Mouse (Mus musculus) frontal cortex, postnatal 14 days (tissue): ENCODE data around the gene Pafah1b2.
A peak's percentile ranks its signal among the peaks of the same experiment; 100 is the strongest.

ENCODE experiments used
- DNase-seq, 2 experiments: peaks; one replicate each; pipeline ENCODE4 v3.0.0; 2022; ENCODE audit warnings: low spot score in 2 of 2

Pafah1b2 gene

DNA sequence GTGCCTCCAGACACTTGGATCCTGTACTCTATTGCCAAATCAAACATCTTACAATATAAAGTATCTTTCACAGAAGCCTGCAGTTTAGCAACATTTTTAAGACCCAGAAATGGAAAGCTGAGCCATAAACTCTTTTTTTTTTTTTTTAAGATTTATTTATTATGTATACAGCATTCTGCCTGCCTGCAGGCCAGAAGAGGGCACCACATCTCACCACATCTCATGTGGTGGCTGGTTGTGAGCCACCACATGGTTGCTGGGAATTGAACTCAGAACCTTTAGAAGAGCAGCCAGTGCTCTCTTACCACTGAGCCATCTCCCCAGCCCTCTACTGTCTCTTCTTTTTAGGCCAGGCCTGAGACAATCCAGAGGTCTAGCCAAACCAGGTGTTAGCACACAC, 31.2 kb downstream of the Pafah1b2 start:
- no peak for DNase-seq

DNA sequence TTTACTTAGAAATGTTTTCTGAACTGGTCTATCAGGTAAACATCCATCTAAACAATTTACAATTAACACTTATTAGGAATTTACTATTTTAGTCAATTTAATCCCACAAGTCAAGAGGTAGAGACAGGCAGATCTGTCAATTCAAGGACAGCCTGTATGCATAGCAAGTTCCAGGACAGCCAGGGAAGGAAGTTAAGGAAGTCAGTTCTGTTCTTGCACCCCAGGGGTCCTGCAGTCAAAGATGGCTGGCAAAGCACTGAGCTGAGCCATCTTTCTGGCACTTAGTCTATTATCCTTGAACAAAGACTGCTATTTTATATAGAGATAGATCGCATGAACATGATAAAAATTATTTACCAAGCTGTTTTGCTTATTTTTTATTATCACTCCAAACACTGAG, 31.9 kb downstream of the Pafah1b2 start:
- no peak for DNase-seq

DNA sequence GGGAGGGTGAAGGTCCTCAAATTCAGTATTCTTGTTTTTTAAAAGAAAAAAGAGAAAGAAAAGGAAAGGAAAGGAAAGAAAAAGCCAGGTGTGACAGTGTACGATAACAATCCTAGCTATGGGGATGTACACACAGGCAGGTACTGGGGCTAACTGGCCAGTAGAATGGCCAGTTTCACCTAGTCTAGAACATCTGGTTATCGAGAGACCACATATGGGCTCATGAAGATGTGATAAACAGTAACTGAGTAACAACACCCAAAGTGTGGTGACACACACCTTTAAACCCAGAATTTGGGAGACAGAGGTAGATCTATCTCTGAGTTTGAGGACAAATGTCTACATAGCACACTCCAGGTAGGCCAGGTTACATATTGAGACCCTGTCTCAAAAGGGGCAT, 32.7 kb downstream of the Pafah1b2 start:
- no peak for DNase-seq

DNA sequence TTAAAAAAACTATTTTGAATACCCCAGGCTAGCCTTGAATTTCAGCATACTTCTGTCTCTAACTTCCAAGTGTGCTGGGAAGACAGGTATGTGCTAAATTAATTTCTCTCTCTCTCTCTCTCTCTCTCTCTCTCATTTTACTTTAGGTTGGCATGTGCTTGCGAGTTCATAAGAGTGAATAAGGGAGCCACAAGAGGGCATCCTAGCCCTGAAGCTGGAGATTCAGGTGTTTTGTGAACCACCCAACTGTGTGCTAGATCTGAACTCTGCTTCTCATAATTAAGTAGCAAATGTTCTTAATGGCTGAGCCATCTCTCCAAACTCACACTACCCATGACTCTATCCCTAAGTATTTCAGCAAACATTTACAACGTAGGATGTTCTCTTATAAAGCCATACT, 35.6 kb downstream of the Pafah1b2 start:
- no peak for DNase-seq

DNA sequence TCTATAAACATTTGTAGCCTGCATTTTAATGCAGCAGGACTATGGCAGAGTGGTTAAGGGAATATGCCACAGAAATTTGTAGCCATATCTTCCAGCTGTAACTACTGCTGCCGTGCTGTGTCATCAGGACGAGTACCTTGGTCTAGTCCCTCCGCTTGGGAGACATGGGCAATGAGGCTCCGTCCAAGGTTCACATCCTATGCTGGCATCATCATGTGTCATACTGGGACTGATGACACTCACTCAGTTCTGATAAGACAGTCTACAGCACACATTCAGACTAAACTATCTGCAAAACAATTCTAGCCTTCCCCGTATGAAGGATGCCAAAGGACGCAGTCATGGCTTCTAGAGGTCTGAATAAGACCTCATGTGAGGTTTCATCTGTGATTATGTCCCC, 48.9 kb downstream of the Pafah1b2 start:
- no peak for DNase-seq

DNA sequence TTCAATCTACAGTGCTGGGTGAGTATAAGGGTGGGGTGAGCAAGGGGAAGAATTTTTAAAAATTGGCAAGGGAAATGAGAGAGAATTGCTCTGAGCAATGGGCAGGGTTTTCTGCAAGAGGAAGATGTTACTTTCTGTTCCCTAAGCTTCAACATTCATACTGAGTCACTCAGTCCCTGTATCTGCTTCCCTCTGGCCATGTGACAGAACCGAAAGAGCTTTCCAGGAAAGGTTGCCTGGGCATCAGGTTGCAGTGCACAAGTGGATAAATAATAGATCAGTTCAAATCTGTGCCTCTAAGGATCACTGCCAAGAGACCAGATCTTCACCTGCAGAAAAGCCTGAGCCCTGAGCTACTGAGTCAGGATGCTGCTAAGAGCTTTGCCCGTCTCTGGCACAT, 50.6 kb downstream of the Pafah1b2 start:
- DNase-seq, result no peak

DNA sequence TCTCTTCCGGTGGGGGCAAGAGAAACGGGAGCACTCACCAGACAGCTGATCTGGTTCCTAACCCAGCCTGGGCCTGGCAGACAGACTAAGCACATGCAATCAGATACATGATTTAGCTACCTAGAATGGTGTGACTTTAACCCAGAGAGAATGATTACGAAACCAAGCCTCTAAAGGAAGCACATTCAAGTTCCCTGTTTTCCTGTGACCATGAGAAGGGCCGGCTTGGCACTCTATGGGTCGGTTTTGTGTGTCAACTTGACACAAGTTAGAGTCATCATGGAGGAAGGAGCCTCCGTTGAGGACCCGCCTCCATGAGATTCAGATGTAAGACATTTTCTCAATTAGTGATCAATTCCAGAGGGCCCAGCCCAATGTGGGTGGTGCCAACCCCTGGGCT, 52.8 kb downstream of the Pafah1b2 start:
- DNase-seq, result no peak

DNA sequence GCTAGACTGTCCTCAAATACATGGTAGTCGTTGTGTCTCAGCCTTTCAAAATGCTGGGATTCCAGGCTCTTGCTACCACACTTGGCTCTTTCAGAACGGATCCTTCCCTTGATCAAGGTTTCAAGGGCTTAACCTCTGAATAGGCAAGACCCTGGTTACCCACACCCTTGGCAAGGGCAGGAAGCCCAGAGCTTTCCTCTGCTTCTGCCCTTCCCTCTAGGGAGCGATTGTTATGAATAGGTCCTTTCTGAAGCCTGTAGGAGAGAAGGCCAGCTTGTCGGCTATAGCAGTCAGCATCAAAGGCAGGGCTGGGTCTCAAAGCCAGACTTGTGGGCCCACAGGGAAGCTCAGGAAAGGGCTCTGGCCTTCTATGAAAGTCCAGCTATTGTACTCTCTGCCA, 53.6 kb downstream of the Pafah1b2 start:
- DNase-seq, result no peak

DNA sequence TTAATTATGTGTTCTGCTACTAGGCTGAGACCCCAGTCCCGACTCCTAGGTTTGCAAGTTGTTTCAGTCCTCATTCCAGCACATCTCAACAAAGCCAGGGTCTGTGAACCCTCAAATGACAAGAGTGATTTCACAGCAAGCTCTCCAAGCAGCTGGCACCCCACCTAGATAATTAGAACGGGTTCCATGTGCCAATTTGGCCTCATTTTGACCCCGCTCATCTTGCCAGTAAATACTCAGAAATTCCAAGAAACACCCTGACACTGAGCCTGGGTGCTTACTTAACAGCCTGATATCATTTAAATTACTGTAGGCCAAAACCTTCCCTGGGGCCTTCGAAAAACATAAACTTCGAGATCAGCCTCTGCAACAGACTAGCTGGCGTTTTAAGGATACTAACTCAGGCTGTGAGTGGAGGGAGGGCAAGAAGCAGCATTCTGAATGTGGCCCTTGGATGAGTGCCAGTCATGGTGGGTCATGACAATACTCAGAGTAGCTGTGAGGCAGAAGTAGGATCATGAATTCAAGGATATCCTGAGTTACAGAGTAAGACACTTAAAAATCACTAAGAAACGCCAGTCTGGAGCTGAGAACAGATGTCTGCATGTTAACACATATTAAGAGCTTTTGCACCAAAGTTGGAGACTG, 54.3 kb downstream of the Pafah1b2 start:
- no peak for DNase-seq

DNA sequence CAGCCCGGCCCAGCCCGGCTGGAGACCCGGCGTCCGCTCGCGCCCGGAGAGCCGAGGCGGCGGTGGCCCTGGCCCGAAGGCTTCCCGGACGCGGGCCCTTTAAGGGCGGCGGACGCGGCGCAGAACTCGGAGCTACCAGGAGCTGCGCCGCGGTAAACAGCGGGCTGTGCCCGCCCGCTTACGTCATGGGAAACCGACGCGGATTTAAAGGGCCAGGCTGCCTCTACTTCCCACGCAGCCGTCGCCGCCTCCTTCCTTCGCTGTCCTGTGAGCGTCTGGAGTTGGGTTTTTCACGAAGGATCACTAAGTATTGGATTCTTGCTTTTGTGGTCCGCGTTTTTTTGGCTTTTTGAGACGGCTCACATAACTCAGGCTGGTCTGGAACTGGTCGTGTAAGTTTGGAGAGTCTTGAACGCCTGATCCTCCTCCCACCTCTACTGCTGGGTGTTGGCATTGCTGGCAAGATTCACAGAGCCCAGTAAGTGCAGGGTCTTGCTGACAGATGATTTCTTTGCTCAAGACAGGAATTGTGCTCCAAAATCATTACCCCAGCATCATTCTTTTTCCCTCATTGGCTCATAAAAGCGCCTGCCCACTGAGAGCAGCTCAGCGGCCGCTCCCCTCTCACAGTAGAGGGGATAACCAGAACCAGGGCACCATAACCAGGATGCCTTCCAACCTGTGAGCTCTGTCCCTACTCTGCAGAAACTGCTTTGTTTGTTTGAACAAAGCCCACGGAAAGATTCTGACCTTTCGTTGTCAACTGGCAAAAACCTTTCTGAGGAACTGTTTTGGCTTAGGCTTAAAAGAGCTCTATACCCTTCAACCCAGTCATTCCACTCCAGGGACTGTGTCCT, 57.2 kb downstream of the Pafah1b2 start, which contains the start of gene Sidt2:
TSS of gene Sidt2 (minus strand) at position 152 of the 857 bp plus-strand sequence.
- peak; percentile 73 to 88 for DNase-seq

DNA sequence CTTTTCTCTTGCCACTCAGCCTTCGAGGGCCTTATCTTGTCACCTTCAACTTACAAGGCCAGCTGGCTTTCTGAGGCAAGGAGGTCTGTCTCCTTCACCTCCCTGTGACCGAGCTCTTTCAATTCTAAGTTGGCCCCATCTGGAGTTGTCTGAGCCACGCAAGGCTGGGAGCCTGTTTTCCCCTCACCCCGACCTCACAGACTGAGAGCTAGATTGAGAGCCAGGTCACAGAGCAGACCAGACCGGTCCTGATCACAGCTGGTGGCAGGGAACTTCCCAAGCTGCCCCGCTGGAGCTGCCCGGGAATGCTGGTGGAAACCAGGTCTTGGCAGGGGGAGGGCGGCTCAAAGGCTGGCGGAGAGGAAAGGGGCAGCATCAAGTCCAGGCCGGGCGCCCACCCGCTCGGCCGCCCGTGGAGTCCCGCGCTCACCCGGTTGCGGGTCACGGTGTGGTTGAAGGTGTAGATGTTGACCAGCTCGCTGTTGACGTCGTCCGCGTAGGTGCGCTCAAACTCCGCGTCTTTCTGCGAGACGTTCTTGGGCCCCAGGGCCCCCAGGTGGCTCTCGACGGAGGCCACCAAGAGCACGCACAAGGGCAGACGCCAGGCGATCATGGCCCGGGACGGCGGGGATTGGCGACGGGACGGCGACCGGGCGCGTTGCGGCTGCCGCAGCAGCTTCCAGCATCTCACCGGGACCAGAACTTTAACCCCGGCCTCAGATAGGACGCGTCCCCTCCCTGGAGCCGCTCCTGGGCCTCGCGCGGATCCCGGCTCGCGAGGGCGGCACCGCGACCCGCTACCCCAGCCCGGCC, 58.0 kb downstream of the Pafah1b2 start:
- DNase-seq, result peak; percentile 39 to 50

DNA sequence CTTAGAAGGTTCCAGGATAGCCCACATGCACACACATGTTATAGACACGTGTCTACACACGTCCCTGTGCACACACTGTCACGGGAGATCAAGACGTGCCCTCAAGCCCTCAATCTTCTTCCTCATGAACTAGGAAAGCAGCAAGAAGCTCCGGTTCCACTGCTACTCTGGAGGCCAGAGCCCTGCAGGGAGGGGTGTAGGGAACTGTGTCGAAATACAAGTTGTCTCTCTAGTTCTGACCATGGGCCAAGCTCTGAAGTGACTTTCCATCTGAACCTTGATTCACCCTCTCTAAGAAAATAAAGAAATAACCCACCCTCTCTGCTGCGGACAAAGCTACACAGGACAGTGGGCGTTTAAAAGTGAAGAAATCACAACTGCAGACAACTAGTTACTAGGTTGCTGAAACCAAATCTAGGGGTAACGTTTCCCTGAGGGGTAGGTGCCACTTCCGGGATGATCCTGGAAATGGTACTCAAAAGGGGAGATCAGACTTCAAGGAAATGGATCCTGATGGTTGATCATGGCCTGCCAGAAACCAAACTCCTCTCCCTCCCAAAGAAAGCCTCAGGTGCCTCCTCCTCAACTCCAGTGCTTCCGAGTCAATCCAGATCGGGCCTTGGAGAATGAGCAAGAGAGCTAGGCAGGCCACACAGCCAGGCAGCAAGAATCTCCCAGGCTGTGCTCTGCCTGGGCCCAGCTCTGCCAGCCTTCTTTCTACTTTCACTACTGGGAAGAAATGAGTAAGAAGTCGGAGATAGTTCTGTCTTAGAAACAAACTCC, 58.8 kb downstream of the Pafah1b2 start:
- no peak for DNase-seq

DNA sequence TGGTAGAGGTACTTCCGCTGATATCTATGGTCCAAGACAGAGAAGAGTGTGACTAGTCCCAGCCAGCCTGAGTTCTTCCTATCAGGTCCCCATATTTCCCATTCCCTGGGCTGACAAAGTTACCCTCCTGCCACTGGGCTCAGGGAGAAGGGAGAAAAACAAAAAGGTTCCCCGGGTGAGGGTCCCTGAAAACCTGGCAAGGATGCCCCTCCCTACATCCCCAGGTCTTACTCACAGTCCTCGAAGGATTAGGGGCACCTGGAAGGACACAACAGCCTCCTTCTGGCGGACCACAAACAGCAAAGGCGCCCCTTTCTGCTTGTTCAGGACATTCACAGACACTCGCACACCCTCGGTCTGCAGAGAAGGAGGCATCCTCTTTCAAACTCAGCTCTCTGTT, 59.6 kb downstream of the Pafah1b2 start:
- no peak for DNase-seq

DNA sequence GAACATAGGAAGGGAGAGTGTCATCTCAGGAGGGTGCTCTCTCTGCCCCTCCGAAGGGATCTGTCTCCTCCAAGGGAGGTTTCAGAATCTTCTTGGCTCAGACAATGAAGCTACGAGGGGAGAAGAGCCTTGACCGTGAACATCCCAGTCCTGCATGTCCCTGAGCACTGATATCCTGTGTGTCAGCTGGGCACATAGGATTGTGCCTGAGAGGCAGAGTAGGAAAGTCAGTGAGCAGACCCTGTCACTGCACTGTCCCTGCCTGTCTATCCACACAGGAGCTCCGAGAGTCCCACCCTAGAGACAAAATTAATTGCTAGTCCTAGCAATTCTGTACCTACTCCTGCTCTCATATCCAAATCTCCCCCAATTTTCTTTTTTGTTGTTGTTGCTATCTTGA, 60.4 kb downstream of the Pafah1b2 start:
- no peak for DNase-seq

DNA sequence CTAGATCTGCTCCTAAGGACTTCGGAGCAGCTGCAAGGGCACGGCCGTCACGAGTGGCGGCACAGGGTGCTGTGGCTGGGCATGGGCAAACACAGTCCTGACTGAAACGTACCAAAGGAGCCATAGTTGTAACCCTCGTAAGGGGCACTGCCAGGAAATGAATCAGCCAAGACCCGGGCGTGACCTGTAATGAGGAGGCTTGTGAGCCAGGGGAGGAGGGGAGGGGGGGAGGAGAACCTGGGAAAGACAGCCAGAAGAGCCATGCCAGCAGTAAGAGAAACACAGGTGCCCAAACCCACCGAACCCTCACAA, 65.7 kb downstream of the Pafah1b2 start:
- DNase-seq, result no peak

DNA sequence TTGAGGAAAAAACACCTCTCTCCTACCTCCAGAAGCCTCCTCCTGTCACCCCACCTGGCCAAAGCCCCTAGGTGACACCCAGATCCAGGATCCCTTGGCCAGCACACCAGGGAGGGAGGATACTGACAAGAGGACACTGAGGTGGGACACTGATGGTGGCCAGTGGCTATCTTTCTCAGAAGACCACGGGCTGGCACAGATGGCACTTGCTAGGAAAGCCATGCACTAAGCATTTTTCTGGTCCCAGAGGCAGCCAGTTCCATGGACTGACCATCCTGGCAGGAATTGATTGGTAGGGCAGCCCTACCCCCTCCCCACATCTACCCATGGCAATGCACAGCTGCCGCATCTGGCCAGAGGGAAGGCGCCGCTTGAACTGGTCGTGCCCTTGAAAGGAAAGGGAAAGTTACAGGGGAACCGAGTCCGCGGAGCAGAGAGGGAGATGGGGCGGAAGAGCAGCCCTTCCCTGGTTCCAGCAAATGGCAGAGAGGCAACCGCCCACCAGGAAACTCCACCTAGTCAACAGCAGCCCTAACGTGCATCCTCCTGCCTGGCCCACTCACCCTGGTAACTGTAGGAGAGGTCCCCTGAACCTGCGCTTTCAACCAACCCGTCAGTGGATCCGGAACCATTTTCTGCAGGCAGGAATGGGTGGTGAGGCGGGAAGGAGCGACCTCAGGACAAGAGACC, 66.2 kb downstream of the Pafah1b2 start:
- no peak for DNase-seq

DNA sequence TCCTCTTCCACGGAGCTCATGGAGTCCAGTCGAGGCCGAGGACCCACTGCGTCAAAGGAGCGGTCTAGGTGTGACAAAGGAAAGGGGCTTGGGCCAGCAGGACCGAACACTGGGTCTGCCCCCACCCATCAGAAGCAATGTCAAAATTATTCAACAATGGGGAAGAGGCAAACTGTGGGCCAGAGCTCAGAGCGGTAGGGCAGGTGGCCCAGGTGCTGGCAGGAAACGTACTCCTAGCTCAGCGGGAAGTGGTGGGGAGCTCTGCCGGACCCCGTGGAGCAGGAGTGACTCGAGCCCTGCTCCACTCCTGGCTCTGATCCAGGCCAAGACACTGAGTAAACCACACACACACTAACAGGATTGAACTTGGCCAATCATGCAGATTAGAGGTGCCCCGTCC, 66.8 kb downstream of the Pafah1b2 start:
- no peak for DNase-seq

DNA sequence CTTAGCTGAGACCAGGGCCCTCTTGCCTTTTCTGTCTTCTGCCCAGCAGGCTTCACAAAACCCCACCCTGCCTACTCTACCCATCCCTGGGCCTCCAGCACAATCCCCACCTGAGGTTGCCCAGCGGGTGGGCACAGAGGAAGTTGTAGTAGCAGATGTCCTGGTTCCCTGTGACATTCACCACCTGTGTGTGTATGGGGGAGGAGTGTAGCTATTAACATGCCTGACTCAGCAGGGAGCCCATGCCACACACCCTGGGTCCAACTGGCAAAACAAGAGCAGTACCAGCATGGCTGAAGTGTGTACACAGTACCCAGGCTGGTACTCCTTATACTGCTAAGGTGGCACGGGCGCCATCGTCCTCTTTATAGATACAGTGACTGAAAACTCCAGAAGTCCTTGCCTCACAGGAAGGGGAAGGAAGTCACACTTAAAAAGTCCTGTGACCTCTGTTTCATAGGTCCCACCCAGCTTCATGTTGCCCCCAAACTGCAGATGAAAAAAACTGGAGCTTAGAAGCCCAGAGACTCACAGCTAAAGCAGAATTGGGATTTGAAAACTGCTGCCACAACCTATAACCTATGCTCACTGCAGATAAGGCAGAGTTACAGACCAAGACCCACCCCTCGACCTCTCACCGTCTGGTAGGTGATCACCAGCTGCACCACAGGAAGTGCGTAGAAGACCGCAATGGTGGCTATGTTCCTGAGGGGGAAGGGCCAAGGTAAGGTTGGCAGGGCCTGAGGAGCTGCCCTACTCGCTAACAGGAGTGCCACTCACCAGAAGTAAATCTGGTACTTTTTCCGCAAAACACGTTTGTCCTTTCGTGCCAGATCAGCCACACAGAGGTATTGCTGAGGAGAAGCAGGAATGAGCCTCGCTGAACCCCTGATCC, 67.7 kb downstream of the Pafah1b2 start:
- no peak for DNase-seq

DNA sequence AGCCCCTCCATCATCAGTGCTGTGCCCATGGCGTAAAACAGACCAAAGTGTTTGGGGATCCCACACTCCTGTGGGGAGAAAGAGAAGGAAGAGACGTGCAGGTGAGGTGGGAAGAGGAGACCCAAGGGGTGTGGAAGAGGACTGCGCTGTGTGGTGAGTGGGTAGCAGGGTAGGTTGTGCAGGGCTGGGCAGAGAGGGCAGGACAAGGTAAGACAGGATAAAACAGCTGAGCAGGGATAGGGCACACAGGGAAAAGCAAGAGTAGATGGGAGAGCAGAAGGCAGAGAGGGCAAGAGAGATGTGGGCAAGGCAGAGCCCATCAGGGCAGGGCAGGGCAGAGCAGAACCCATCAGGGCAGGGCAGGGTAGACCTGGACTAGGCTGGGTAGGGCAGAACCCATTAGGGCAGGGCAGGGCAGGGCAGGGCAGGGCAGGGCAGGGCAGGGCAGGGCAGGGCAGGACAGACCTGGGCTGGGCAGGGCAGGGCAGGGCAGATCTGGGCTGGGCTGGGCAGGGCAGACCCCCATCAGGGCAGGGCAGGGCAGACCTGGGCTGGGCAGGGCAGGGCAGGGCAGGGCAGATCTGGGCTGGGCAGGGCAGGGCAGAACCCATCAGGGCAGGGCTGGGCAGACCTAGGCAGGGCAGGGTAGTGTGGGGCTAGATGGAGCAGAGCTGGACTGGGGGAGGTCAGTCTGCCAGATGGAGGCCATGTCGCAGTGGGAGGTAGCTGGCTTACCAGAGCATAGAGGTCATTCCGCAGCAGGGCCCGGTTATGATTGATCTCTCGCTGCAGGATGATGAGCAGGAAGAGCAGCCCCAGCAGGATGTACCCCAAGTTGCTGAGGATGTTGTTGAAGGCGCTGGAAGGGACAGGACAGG, 68.6 kb downstream of the Pafah1b2 start:
- no peak for DNase-seq
